Mouse (Mus musculus): ENCODE results near the gene Phox2b.

Phox2b gene

GRCm38 (mm10) chr5:67098733-67099323, at the start of gene Phox2b:
Gene Phox2b, minus strand, starts transcription at chr5:67099301.
- DNase-seq: no peak

GRCm38 (mm10) chr5:67142622-67143021, 43.5 kb upstream of the Phox2b start:
- DNase-seq: no peak

- no peak for DNase-seq
Measured at GRCm38 (mm10) chr5:67139052-67140015, 40.2 kb upstream of the Phox2b start.

GRCm38 (mm10) chr5:67138643-67139042, 39.5 kb upstream of the Phox2b start:
- no peak for DNase-seq

- DNase-seq: no peak
Measured at GRCm38 (mm10) chr5:67134698-67135097, 35.6 kb upstream of the Phox2b start.

- DNase-seq: no peak
Measured at GRCm38 (mm10) chr5:67131671-67132070, 32.6 kb upstream of the Phox2b start.

GRCm38 (mm10) chr5:67106261-67106660, 7.2 kb upstream of the Phox2b start:
- DNase-seq: no peak

- DNase-seq: no peak
Measured at GRCm38 (mm10) chr5:67103016-67103415, 3.9 kb upstream of the Phox2b start.

GRCm38 (mm10) chr5:67101793-67102600, 2.9 kb upstream of the Phox2b start:
- DNase-seq: no peak

GRCm38 (mm10) chr5:67101395-67101760, 2.3 kb upstream of the Phox2b start:
- DNase-seq: no peak

- no peak for DNase-seq
Measured at GRCm38 (mm10) chr5:67100564-67101394, 1.7 kb upstream of the Phox2b start.

- no peak for DNase-seq
Measured at GRCm38 (mm10) chr5:67099393-67100271, 531 bp upstream of the Phox2b start.

GRCm38 (mm10) chr5:67098051-67098732, 909 bp downstream of the Phox2b start:
- DNase-seq: no peak

- DNase-seq: no peak
Measured at GRCm38 (mm10) chr5:67097106-67098050, 1.7 kb downstream of the Phox2b start.

GRCm38 (mm10) chr5:67096378-67096771, 2.7 kb downstream of the Phox2b start:
- DNase-seq: no peak

- no peak for DNase-seq
Measured at GRCm38 (mm10) chr5:67095651-67096377, 3.3 kb downstream of the Phox2b start.

GRCm38 (mm10) chr5:67095153-67095552, 3.9 kb downstream of the Phox2b start:
- DNase-seq: no peak

- no peak for DNase-seq
Measured at GRCm38 (mm10) chr5:67093991-67094390, 5.1 kb downstream of the Phox2b start.

- DNase-seq: no peak
Measured at GRCm38 (mm10) chr5:67091766-67092165, 7.3 kb downstream of the Phox2b start.

Measured in lung, postnatal 36 days (tissue).